Mouse (Mus musculus) cortical plate, adult 2 months (tissue): ENCODE data around the gene Olfr466. TPM values are rescaled to one million over a fixed set of nuclear protein-coding genes. Genes with fewer than 3 reads are reported as not detected.

Experiments used
- H3K27ac ChIP-seq: fragments of 200-500 bp; 2 replicates; pipeline ENCODE4 v1.5.1; 2012; ENCODE audit warnings: low read length, control low read depth, inconsistent platforms; ENCODE audit not compliant: insufficient read depth
- H3K4me1 ChIP-seq: fragments of 200-500 bp; 2 replicates; pipeline ENCODE4 v1.6.1; 2011; ENCODE audit warnings: low read length; ENCODE audit not compliant: control insufficient read depth, insufficient read depth
- H3K4me3 ChIP-seq: fragments of 200-500 bp; 2 replicates; pipeline ENCODE4 v1.5.1; 2011; ENCODE audit warnings: mild to moderate bottlenecking, low read length, control low read depth; ENCODE audit not compliant: insufficient read depth
- CTCF ChIP-seq: fragments of 200-500 bp; IDR thresholded peaks from 2 replicates; pipeline ENCODE4 v1.5.1; 2011; ENCODE audit warnings: mild to moderate bottlenecking, control low read depth, low read length; ENCODE audit not compliant: insufficient read depth; ENCODE audit errors: extremely low read depth
- POLR2A ChIP-seq: fragments of 200-500 bp; IDR thresholded peaks from 2 replicates; pipeline ENCODE4 v1.6.1; 2011; ENCODE audit warnings: mild to moderate bottlenecking, low read length, control low read depth; ENCODE audit not compliant: insufficient read depth; ENCODE audit errors: extremely low read depth
- polyA plus RNA-seq: library from polyadenylated mRNA; depleted of rRNA; stranded (reverse); fragments of >200 nt; gene quantifications from 2 replicates; pipeline ENCODE4 v1.2.3, GENCODE M21; 2012; rRNA removed

Gene Olfr466
- not detected in 2 replicates for polyA plus RNA-seq

DNA sequence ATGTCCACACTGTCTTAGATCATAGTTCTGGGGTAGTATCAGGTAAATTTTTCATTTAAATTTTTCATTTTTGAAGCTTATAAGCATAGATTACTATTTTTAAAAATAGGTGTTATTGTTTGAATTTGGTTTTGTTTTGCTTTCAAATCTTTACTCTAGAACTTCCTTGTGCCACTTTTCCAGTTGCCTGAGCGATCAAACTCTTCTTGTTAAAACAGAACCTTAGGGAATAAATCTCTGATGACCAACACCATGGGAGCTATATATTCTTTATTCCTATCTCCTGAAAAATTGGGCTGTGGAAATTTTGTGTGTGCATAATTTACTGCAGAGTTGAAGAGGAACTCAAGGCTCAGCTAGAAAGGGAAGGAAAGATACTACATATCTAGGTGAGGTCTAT is at the start of gene Olfr466:
Gene Olfr466 (plus strand): TSS at position 301 of the 400 bp plus-strand sequence.
- TF ChIP-seq CTCF: no peak
- TF ChIP-seq POLR2A: no peak
- Histone ChIP-seq H3K27ac (no peak within 1 kb of the TSS), H3K4me3 (no peak within 1 kb of the TSS), H3K4me1 (no peaks in the 10 kb centered on the region)

DNA sequence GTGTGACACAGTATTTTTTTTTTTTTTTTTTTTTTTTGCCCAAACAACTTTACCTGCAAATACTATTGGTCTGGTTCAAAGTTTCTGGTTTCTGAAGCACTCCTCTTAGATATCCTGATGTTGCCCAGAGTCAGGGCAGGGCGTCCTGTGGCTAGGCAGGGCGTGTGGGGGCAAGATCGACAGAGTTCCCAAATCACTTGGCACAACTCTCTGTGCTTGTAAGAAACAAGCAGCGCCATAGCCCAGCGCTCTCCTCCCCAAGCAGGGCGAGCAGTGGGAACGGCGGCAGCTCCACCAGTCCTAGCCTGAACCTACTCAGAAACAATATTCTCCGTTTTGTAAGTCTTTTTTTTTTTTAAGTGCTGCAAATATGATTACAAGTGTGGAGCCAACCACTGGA is 49.4 kb upstream of the Olfr466 start:
- TF ChIP-seq POLR2A (no peak), CTCF (no peak)
- Histone ChIP-seq H3K4me3 (no peak overlapping the region), H3K27ac (no peak overlapping the region), H3K4me1 (no peaks in the 10 kb centered on the region)

DNA sequence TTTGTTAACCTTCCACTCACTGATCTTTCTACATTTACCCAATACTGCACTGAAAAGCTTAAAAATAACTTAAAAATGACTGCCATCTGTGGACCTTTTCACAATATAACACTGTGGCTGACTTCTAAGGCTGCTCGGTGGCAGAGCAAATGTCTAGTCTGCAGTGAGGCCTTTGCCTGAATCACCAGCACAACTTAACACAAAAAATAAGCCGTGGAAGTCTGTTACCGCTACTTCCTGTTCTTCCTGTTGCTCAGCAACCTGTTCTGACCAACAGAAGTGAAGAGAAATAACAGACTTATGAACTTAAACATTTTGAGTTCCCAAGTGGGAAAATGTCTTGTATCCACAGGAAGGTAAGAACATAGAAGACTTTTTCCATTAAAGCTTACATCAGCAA is 48.8 kb upstream of the Olfr466 start:
- TF ChIP-seq POLR2A: no peak
- TF ChIP-seq CTCF: no peak
- Histone ChIP-seq H3K4me3 (no peak overlapping the region), H3K27ac (no peak overlapping the region), H3K4me1 (no peaks in the 10 kb centered on the region)

DNA sequence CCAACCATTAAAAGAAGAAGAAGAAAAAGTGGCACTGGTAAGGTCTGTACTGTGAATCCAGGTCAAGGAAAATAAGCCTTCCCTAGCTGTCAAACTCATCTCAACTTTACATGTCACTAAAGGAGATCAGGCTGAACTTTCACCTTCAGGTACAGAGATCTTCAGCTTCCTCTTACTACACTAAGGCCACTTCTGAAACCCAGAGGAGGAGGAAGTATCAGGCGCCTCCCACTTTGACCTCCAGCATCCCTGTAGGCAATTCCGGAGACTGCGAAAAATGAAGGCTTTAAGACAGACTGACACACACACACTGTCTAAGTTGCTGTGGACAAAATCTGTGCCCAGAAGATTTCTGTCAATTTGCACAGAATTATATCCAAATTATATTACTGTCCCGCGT is 38.1 kb upstream of the Olfr466 start:
- H3K27ac ChIP-seq: 0 out of 2 replicates have a peak overlapping the region, but pooled peaks have one; percentile 60
- peak overlapping the region; percentile 86 for H3K4me3 ChIP-seq
- H3K4me1 ChIP-seq: no peaks in the 10 kb centered on the region
- no peak for TF ChIP-seq POLR2A
- no peak for TF ChIP-seq CTCF

DNA sequence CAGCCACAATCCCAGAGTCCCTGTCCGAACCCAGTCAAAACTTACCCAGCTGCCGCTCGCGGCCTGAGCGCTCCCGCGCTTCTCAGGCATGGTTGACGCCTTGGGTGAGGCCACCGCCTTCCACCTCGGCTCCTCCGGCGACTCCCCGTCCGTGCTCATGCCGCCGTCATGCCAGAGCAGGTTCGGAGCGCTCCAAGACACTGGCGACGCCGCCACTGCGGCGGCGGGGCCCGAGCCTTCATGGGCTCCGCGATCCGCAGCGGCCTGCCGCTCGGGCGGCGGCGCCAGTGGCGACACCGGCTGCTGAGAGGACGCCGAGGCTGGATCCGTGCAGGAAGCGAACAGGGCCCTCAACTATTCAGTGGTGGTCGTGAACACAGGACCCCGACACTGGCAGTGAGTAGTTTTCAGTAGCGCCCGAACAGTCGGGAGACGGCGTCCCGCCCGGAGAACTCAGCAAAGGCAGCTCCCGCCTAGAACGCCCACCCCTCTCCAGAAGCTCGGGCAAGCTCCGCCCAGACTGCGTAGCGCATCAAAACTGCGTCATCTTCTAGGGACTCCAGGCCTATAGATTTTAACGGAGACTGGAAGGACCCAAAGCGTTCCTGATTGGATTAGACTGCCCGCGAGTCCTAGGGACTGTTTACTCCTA is 37.5 kb upstream of the Olfr466 start, which contains the start of gene Mfsd14b:
Gene Mfsd14b (minus strand): TSS at position 517 of the 652 bp plus-strand sequence.
- Histone ChIP-seq H3K4me1 (no peaks in the 10 kb centered on the region), H3K27ac (0 out of 2 replicates have a peak within 1 kb of the TSS, but pooled peaks have one; percentile 60), H3K4me3 (peak within 1 kb of the TSS; percentile 86)
- no peak for TF ChIP-seq CTCF
- peak; percentile 80 for TF ChIP-seq POLR2A

DNA sequence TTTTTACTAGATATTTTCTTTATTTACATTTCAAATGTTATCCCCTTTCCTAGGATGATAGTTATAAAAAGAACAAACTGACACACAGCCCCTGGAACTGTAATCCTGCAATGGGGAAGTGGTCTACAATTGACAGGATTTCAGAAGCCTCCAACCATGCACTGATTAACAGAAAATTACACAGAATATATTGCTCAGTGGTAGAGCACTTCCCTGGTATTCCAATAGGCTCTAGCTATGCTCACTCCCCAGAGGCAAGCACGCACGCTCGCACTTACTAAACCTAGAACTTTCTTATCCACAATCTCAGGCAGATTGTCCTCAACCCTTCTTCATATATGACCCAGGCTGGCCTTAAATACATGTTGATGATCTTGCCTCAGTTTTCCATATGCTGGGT is 36.8 kb upstream of the Olfr466 start:
- H3K4me1 ChIP-seq: no peaks in the 10 kb centered on the region
- peak overlapping the region; percentile 86 for H3K4me3 ChIP-seq
- TF ChIP-seq POLR2A: no peak
- no peak overlapping the region for H3K27ac ChIP-seq

DNA sequence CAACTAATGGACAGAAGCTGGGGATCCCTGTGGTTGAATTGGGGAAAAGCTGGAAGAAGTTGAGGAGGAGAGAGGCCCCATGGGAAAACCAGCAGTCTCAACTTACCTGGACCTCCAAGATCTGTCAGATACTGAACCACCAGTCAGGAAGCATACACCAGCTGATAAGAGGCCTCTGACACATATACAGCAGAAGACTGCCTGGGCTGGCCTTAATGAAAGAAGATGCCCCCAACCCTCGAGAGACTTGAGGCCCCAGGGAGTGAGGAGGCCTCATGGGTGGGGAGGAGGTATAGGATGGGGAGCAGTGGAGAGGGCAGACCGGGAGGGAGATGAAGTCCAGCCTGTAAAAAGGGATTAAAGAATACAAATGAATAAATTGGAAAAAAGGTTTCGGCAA is 29.1 kb upstream of the Olfr466 start:
- H3K4me3 ChIP-seq: no peak overlapping the region
- no peaks in the 10 kb centered on the region for H3K4me1 ChIP-seq
- no peak for TF ChIP-seq POLR2A
- no peak for TF ChIP-seq CTCF
- no peak overlapping the region for H3K27ac ChIP-seq

DNA sequence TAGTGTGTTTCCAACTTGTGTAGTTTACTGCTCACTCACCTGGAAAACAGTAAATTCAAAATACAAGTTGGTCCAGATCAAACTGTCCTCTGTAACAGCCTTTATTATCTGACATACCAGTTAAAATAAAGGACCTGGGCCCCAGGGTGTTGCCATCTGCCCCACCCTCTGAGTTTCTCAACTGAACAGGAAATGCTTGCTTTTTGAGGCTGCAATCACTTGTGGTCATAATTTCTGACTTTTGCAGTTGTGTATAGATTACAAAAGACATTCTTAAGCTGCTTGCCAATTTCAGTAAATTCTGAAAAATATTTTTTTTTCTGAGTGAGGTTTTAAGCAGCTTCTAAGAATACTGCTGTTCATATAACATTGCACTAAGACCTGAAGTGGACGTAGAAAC is 27.9 kb upstream of the Olfr466 start:
- no peaks in the 10 kb centered on the region for H3K4me1 ChIP-seq
- TF ChIP-seq POLR2A: no peak
- no peak for TF ChIP-seq CTCF
- H3K4me3 ChIP-seq: no peak overlapping the region
- no peak overlapping the region for H3K27ac ChIP-seq

DNA sequence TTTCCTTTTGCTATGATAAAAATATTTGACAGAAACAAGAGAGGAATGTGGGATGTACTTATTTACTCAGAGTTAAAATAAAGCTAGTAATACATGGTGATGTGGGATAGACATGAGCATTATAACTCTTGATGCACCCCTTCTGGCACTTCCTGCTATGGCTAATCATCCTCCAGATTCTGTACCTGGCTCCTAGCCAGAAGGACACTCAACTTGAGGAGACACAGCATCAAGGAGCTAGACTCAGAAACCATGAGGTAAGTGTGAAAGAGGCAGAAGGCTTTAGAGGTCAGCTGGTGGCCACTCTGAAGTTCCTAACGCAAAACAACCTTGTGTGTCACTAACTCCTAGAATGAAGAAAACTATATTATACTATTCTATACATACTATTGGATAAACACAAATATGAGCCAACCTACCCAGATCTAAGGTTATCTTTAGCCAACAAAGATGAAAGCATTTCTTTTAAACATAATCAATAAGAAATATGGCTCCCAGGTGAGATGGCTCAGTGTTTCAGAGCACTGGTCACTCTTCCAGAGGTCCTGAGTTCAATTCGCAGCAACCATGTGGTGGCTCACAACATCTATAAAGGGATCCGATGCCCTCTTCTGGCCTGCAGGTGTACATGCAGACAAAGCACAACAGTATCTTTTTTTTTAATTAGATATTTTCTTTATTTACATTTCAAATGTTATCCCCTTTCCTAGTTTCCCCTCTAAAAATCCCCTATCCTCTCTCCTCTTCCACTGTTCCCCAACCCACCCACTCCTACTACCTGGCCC is 22.8 kb upstream of the Olfr466 start:
- TF ChIP-seq CTCF (0 out of 2 replicates have a peak, but pooled peaks have one; percentile 6), POLR2A (no peak)
- Histone ChIP-seq H3K27ac (no peak overlapping the region), H3K4me3 (no peak overlapping the region), H3K4me1 (no peaks in the 10 kb centered on the region)

DNA sequence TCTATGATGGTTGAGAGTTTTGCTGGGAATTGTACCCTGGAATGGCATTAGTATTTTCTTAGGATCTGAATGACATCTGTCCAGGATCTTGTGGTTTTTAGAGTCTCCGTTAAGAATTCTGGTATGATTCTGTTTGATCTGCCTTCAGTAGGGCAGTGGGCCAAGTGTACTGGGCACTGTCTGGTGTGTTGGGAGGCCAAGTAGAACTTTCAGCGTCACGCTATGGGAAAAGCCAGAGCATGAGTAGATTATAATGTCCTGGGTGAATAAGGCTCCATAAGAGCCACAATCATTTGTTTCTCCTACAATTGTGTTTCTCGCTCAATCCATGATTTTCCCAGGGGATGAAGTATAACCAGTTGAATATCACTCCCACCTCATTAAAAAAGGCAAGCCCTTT is 12.3 kb upstream of the Olfr466 start, which contains the start of gene Olfr465-ps1:
Gene Olfr465-ps1 (plus strand): TSS at position 301 of the 400 bp plus-strand sequence.
- no peak for TF ChIP-seq CTCF
- no peak for TF ChIP-seq POLR2A
- no peaks in the 10 kb centered on the region for H3K4me1 ChIP-seq

More for the DNA sequence above, 12.3 kb upstream of the Olfr466 start, which contains the start of gene Olfr465-ps1:
- H3K4me3 ChIP-seq: no peak within 1 kb of the TSS
- no peak within 1 kb of the TSS for H3K27ac ChIP-seq
